In the genomic region with DNA sequence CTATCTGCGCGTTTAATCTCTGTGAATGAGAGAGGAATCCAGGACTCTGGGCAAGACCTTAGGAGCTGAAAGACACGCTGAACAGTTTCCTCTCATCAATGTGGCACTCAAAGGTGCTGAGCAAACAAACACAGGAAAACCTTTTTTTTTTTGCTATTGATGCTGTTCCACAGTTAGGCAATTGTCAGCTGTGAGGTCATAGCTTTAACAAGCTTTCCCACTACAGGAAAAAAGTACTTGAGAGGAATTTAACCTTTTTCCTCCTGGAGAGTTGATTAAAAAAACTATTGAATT, we compare ENCODE assay signal across 9 mouse cellular contexts.
DNase-seq lines count a peak whose midpoint lies in the region; ATAC-seq lines count a peak whose summit lies in the region.
"Had no signal": no experiment of that assay in that cellular context is flagged by ENCODE, and none has a peak within 500 bp of the region (broad histone marks: within the 10 kb centered on the region; RNA-seq: fewer than 3 reads in every experiment).

No protein-coding gene starts in this region.

- no peaks in the 10 kb centered on the region for H3K27me3 ChIP-seq in kidney, embryonic 15.5 days
- H3K27me3 ChIP-seq in forebrain, embryonic 13.5 days = 0 out of 2 replicates have a peak, but pooled peaks cover 3% of the 10 kb centered on the region
- H3K27me3 ChIP-seq in limb, embryonic 13.5 days = no peaks in the 10 kb centered on the region
- H3K27me3 ChIP-seq in neural tube, embryonic 14.5 days (ENCODE audit: control insufficient read depth, insufficient read depth, low read length) = no peaks in the 10 kb centered on the region

- H3K27ac ChIP-seq in kidney, embryonic 15.5 days = peak overlapping the region; percentile 42
- H3K27ac ChIP-seq in forebrain, embryonic 13.5 days = no peak overlapping the region
- no peak overlapping the region for H3K27ac ChIP-seq in limb, embryonic 13.5 days
- H3K27ac ChIP-seq in neural tube, embryonic 14.5 days (ENCODE audit: low read depth, low read length) = peak overlapping the region; percentile 57

- no peaks in the 10 kb centered on the region for H3K9me3 ChIP-seq in kidney, embryonic 15.5 days (replicated peaks)
- H3K9me3 ChIP-seq in forebrain, embryonic 13.5 days (replicated peaks) = no peaks in the 10 kb centered on the region
- no peaks in the 10 kb centered on the region for H3K9me3 ChIP-seq in limb, embryonic 13.5 days
- H3K9me3 ChIP-seq in neural tube, embryonic 14.5 days (ENCODE audit: control insufficient read depth, low read length) = no peaks in the 10 kb centered on the region
- H3K9me3 ChIP-seq: G1E had no signal

- 24% methylated on average over 3 of the region's 3 CpGs for WGBS in kidney, embryonic 15.5 days
- 16% methylated on average over 3 of the region's 3 CpGs for WGBS in forebrain, embryonic 13.5 days
- 50% methylated on average over 3 of the region's 3 CpGs for WGBS in limb, embryonic 13.5 days
- WGBS in neural tube, embryonic 14.5 days = 43% methylated on average over 3 of the region's 3 CpGs

- no peak for ATAC-seq in kidney, embryonic 15.5 days (replicated peaks; ENCODE audit: low FRiP score)
- no peak for ATAC-seq in forebrain, embryonic 13.5 days
- 0 out of 2 replicates have a peak, but pooled peaks have one; percentile 38 for ATAC-seq in limb, embryonic 13.5 days (ENCODE audit: low FRiP score, low read depth)
- ATAC-seq in neural tube, embryonic 14.5 days (ENCODE audit: low read depth) = no peak

- intact Hi-C loops in left cerebral cortex, postnatal 25 days (cut with DNase I) = loop anchor here (5.0 kb wide), 2 partner anchors 185 to 260 kb away; partner anchors contain the start of gene Fzd1
- intact Hi-C loops in left cerebral cortex, postnatal 4 days (cut with DNase I) = no loop called here

- no peak overlapping the region for H3K4me3 ChIP-seq in kidney, embryonic 15.5 days (replicated peaks)
- peak overlapping the region; percentile 12; the same call in 1 of the 2 replicates for H3K4me3 ChIP-seq in forebrain, embryonic 13.5 days
- no peak overlapping the region for H3K4me3 ChIP-seq in limb, embryonic 13.5 days
- H3K4me3 ChIP-seq in neural tube, embryonic 14.5 days (ENCODE audit: low read depth, low read length) = no peak overlapping the region

- no peak for DNase-seq in kidney, adult 11 months
- DNase-seq in left cerebral cortex, postnatal 25 days (ENCODE audit: low spot score in 2 of 2) = no peak
- DNase-seq in thymus, postnatal 14 days = no peak
- no peak for DNase-seq in left cerebral cortex, postnatal 4 days

- H3K36me3 ChIP-seq in kidney, embryonic 15.5 days = no peaks in the 10 kb centered on the region
- H3K36me3 ChIP-seq in forebrain, embryonic 13.5 days (ENCODE audit: poor library complexity, severe bottlenecking) = no peaks in the 10 kb centered on the region
- H3K36me3 ChIP-seq in limb, embryonic 13.5 days = no peaks in the 10 kb centered on the region
- no peaks in the 10 kb centered on the region for H3K36me3 ChIP-seq in neural tube, embryonic 14.5 days (ENCODE audit: control insufficient read depth, insufficient read depth, low read length)
- H3K36me3 ChIP-seq: G1E had no signal

- no peak overlapping the region for H3K9ac ChIP-seq in kidney, embryonic 15.5 days
- H3K9ac ChIP-seq in forebrain, embryonic 13.5 days = 0 out of 2 replicates have a peak overlapping the region, but pooled peaks have one; percentile 12
- no peak overlapping the region for H3K9ac ChIP-seq in limb, embryonic 13.5 days
- H3K9ac ChIP-seq in neural tube, embryonic 14.5 days (replicated peaks; ENCODE audit: low read depth, low read length) = no peak overlapping the region

- H3K4me1 ChIP-seq in kidney, embryonic 15.5 days = peaks cover 40% of the 10 kb centered on the region
- peaks cover 32% of the 10 kb centered on the region for H3K4me1 ChIP-seq in forebrain, embryonic 13.5 days
- peaks cover 36% of the 10 kb centered on the region for H3K4me1 ChIP-seq in limb, embryonic 13.5 days
- H3K4me1 ChIP-seq in neural tube, embryonic 14.5 days (ENCODE audit: control insufficient read depth, insufficient read depth, low read length) = peaks cover 6% of the 10 kb centered on the region; the same call in 1 of the 2 replicates

- H3K4me2 ChIP-seq in kidney, embryonic 15.5 days = peak overlapping the region; percentile 35
- peak overlapping the region; percentile 49 for H3K4me2 ChIP-seq in forebrain, embryonic 13.5 days
- no peak overlapping the region for H3K4me2 ChIP-seq in limb, embryonic 13.5 days (replicated peaks)
- H3K4me2 ChIP-seq in neural tube, embryonic 14.5 days (ENCODE audit: low read depth, low read length) = 0 out of 2 replicates have a peak overlapping the region, but pooled peaks have one; percentile 14

Comparison
In these comparisons a context has a peak if more than half of its experiments do, and no peak if none do; other contexts are left out.
1. H3K27ac ChIP-seq: peak in kidney, embryonic 15.5 days (single experiment) and neural tube, embryonic 14.5 days (single experiment); none in forebrain, embryonic 13.5 days (single experiment) and limb, embryonic 13.5 days (single experiment).